Mouse (Mus musculus) heart, embryonic 16.5 days (tissue): ENCODE results near the gene Clec2l. TPM values are rescaled to one million over a fixed set of nuclear protein-coding genes. Genes with fewer than 3 reads are reported as not detected.

ENCODE experiments used
- ATAC-seq: fragments of 200-750 bp; cut with Nextera tagmentation; replicated peaks from 2 replicates; pipeline ENCODE4 v1.8.0; 2017; ENCODE audit warnings: moderate number of reproducible peaks; ENCODE audit not compliant: insufficient read depth, low FRiP score; ENCODE audit errors: extremely low read depth
- H3K27ac ChIP-seq: fragments of 300-500 bp; sonication (generic); 2 replicates; pipeline ENCODE4 v1.5.1; 2014; ENCODE audit warnings: mild to moderate bottlenecking, low read length, control low read depth, moderate library complexity
- H3K27me3 ChIP-seq: fragments of 300-500 bp; sonication (generic); 2 replicates; pipeline ENCODE4 v1.6.1; 2014; ENCODE audit warnings: low read length, mixed read lengths; ENCODE audit not compliant: control insufficient read depth, insufficient read depth
- H3K36me3 ChIP-seq: fragments of 300-500 bp; sonication (generic); 2 replicates; pipeline ENCODE4 v1.6.1; 2014; ENCODE audit not compliant: control insufficient read depth, insufficient read depth
- H3K4me1 ChIP-seq: fragments of 300-500 bp; sonication (generic); 2 replicates; pipeline ENCODE4 v1.6.1; 2014; ENCODE audit warnings: low read length, mixed read lengths; ENCODE audit not compliant: control insufficient read depth, insufficient read depth
- H3K4me2 ChIP-seq: fragments of 300-500 bp; sonication (generic); 2 replicates; pipeline ENCODE4 v1.6.1; 2014; ENCODE audit warnings: low read depth, mild to moderate bottlenecking, control low read depth, low read length
- H3K4me3 ChIP-seq: fragments of 300-500 bp; sonication (generic); 2 replicates; pipeline ENCODE4 v1.5.1; 2014; ENCODE audit warnings: mild to moderate bottlenecking, control low read depth, low read length
- H3K9ac ChIP-seq: fragments of 300-500 bp; sonication (generic); 2 replicates; pipeline ENCODE4 v1.6.1; 2014; ENCODE audit warnings: low read length, control low read depth
- H3K9me3 ChIP-seq: fragments of 300-500 bp; sonication (generic); replicated peaks from 2 replicates; pipeline ENCODE4 v1.6.1; 2016; ENCODE audit warnings: low read length; ENCODE audit not compliant: control insufficient read depth
- WGBS: fragments of 180-500 bp; shearing (Covaris S2); extraction: QIAGEN DNeasy Blood & Tissue Kit; methylation state at CpG from one replicate; pipeline ENCODE4 v1.1.7; 2014; 5-methylcytosine and 5-hydroxymethylcytosine counted together
- polyA plus RNA-seq: library from polyadenylated mRNA; unstranded; fragments of >200 nt; fragmentation: Nextera tagmentation; extraction: Ambion mirVana; gene quantifications from 2 replicates; pipeline ENCODE4 v1.2.1, GENCODE M21; 2015

The Clec2l gene
- polyA plus RNA-seq, 1 experiment from 2014 or later, result 0.87 TPM

GRCm38 (mm10) chr6:38634461-38634860 is 28.4 kb upstream of the Clec2l start:
- ATAC-seq, result no peak
- H3K4me1 ChIP-seq, result peaks cover 15% of the 10 kb centered on the region
- H3K27ac ChIP-seq, result no peak overlapping the region
- no peak overlapping the region for H3K4me3 ChIP-seq
- no peak overlapping the region for H3K4me2 ChIP-seq
- no peak overlapping the region for H3K9ac ChIP-seq
- H3K27me3 ChIP-seq, result peaks cover 47% of the 10 kb centered on the region
- WGBS, result 88% methylated on average over 8 of the region's 8 CpGs
- H3K9me3 ChIP-seq, result no peaks in the 10 kb centered on the region
- no peaks in the 10 kb centered on the region for H3K36me3 ChIP-seq

- 0 out of 2 replicates have a peak, but pooled peaks have one; percentile 51 for ATAC-seq
- Histone ChIP-seq H3K4me3 (peak overlapping the region; percentile 67), H3K36me3 (no peaks in the 10 kb centered on the region), H3K9me3 (no peaks in the 10 kb centered on the region), H3K27ac (no peak overlapping the region), H3K27me3 (peaks cover 60% of the 10 kb centered on the region), H3K4me1 (peaks cover 15% of the 10 kb centered on the region), H3K9ac (peak overlapping the region; percentile 69), H3K4me2 (peak overlapping the region; percentile 100)
- under 1% methylated on average over 71 of the region's 72 CpGs for WGBS
Measured at GRCm38 (mm10) chr6:38635941-38636851, 26.7 kb upstream of the Clec2l start.

- Histone ChIP-seq H3K4me2 (peak within 1 kb of the TSS; percentile 100), H3K9ac (peak within 1 kb of the TSS; percentile 69), H3K27me3 (peaks cover 62% of the 10 kb centered on the region), H3K36me3 (no peaks in the 10 kb centered on the region), H3K4me1 (peaks cover 17% of the 10 kb centered on the region), H3K27ac (no peak within 1 kb of the TSS), H3K4me3 (peak within 1 kb of the TSS; percentile 67), H3K9me3 (no peaks in the 10 kb centered on the region)
- 1% methylated on average over 59 of the region's 60 CpGs for WGBS
- ATAC-seq, result peak; percentile 79
Measured at GRCm38 (mm10) chr6:38636852-38637618, 25.8 kb upstream of the Clec2l start, which contains the start of gene Klrg2. Gene Klrg2 (minus strand): TSS chr6:38637242.

GRCm38 (mm10) chr6:38640401-38640800 is 22.5 kb upstream of the Clec2l start:
- H3K9me3 ChIP-seq, result no peaks in the 10 kb centered on the region
- peaks cover 17% of the 10 kb centered on the region for H3K4me1 ChIP-seq
- no peak overlapping the region for H3K4me2 ChIP-seq
- no peak overlapping the region for H3K27ac ChIP-seq
- 65% methylated on average over 11 of the region's 11 CpGs for WGBS
- no peaks in the 10 kb centered on the region for H3K36me3 ChIP-seq
- H3K27me3 ChIP-seq, result peaks cover 43% of the 10 kb centered on the region
- H3K4me3 ChIP-seq, result no peak overlapping the region
- no peak overlapping the region for H3K9ac ChIP-seq
- no peak for ATAC-seq

- Histone ChIP-seq H3K4me1 (peaks cover 10% of the 10 kb centered on the region), H3K36me3 (no peaks in the 10 kb centered on the region), H3K4me2 (no peak overlapping the region), H3K27me3 (peaks cover 35% of the 10 kb centered on the region), H3K27ac (no peak overlapping the region), H3K9ac (no peak overlapping the region), H3K9me3 (no peaks in the 10 kb centered on the region), H3K4me3 (no peak overlapping the region)
- WGBS, result 67% methylated on average over 5 of the region's 5 CpGs
- no peak for ATAC-seq
Measured at GRCm38 (mm10) chr6:38641228-38641627, 21.6 kb upstream of the Clec2l start.

DNA sequence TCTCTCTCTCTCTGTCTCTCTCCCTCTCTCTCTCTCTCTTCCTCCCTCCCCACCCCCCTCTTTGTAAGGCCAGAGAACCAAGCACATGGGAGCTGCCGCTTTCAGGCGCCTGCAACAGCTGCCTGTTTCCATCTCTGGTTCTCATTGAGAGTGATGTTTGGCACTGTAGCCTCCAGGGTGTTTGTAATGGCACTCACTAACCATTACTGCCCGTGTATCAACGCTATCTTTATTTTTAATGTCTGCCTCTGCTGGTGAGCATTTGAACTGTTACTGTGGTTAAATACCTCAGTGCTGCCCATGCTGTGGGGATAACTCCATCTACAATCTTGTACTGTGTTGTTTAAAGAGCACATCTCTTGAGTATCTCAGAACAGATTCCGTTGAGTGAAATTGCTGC is 21.2 kb upstream of the Clec2l start:
- H3K4me2 ChIP-seq, result no peak overlapping the region
- H3K9me3 ChIP-seq, result no peaks in the 10 kb centered on the region
- H3K4me3 ChIP-seq, result no peak overlapping the region
- H3K4me1 ChIP-seq, result peaks cover 6% of the 10 kb centered on the region
- H3K27ac ChIP-seq, result no peak overlapping the region
- H3K36me3 ChIP-seq, result no peaks in the 10 kb centered on the region
- no peak overlapping the region for H3K9ac ChIP-seq
- WGBS, result 42% methylated on average over 5 of the region's 5 CpGs
- ATAC-seq, result no peak
- peaks cover 35% of the 10 kb centered on the region for H3K27me3 ChIP-seq

- Histone ChIP-seq H3K36me3 (no peaks in the 10 kb centered on the region), H3K4me1 (peaks cover 2% of the 10 kb centered on the region; the same call in 1 of the 2 replicates), H3K9me3 (no peaks in the 10 kb centered on the region), H3K4me3 (no peak overlapping the region), H3K9ac (no peak overlapping the region), H3K27ac (no peak overlapping the region), H3K27me3 (peaks cover 31% of the 10 kb centered on the region), H3K4me2 (no peak overlapping the region)
- peak; percentile 58; the same call in 1 of the 2 replicates for ATAC-seq
- WGBS, result 34% methylated on average over 5 of the region's 5 CpGs
Measured at GRCm38 (mm10) chr6:38642593-38642992, 20.3 kb upstream of the Clec2l start.

GRCm38 (mm10) chr6:38643039-38643438 is 19.8 kb upstream of the Clec2l start:
- no peak overlapping the region for H3K27ac ChIP-seq
- no peak overlapping the region for H3K4me2 ChIP-seq
- peaks cover 26% of the 10 kb centered on the region for H3K27me3 ChIP-seq
- H3K4me3 ChIP-seq, result no peak overlapping the region
- 70% methylated on average over 3 of the region's 3 CpGs for WGBS
- H3K4me1 ChIP-seq, result peaks cover 2% of the 10 kb centered on the region; the same call in 1 of the 2 replicates
- no peak; the same call in 1 of the 2 replicates for ATAC-seq
- no peaks in the 10 kb centered on the region for H3K9me3 ChIP-seq
- no peak overlapping the region for H3K9ac ChIP-seq
- H3K36me3 ChIP-seq, result no peaks in the 10 kb centered on the region
